Mouse (Mus musculus) kidney, postnatal 36 days (tissue): ENCODE results near the gene Lama1.

Experiments
- DNase-seq, 2 experiments: peaks; one replicate each; pipeline ENCODE4 v3.0.0; 2021 to 2022; ENCODE audit warnings: mixed read lengths in 2 of 2

Lama1 gene

DNA sequence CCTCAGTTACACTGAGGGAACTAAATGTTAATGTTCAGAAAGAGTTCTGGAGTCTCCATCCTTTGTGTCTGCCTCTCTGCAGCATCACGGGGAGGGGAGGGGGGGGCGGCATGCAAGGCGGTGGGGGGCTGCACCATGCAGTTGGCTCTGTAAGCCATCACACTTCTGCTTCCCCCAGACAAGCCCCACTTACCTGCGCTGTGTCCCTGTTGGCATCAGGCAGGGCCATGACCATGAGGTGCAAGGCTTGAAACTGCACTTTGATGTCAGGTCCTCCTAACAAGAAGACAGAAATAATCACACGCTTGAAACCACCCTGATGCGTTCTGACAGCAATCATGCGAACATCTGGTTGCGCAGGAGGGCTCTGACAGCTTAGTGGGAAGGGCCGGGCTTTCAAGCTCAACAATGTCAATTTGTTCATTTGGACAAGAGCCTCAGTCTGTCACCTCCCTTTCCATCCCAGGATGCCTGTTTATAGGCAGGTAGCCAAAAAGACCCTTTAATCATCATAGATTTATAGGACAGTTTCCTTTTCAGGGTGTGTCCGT lies 164.1 kb downstream of the Lama1 start:
- no peak for DNase-seq

DNA sequence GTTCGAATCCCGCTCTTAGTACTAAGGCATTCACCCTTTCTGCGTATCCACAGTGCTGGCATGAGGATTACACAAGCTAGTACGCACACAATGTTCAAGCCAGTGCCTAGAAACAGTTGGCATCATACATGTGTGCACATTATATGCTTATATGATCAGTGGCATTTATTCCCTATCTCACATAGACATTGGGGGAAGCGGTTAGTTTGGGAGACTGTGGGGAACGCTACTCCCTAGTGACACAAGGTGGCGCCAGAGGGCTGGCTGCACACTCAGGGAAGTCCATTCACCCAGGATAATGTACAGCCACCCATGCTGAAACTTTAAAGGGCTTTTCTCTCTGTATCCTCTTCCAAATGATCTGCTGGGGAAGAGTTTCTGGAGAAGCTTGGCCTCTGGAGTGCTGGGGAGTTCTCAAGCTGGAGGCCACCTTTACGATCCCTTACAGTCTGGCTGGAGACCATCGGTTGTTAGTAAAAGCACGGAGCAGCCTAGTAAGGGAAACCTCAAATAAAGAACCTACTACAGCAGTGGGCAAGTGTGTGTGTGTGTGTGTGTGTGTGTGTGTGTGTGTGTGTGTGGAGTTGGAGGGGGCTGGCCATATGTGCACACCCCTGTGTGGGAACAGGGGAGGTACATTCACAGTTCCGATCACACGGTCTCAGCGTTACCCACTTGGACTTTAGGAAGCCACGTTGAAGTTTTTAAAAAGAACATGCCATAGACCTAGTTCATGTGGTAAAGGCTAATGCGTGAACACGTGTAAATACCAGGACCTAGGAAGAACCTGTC lies 164.9 kb downstream of the Lama1 start:
- peak; percentile 48 to 79 for DNase-seq

DNA sequence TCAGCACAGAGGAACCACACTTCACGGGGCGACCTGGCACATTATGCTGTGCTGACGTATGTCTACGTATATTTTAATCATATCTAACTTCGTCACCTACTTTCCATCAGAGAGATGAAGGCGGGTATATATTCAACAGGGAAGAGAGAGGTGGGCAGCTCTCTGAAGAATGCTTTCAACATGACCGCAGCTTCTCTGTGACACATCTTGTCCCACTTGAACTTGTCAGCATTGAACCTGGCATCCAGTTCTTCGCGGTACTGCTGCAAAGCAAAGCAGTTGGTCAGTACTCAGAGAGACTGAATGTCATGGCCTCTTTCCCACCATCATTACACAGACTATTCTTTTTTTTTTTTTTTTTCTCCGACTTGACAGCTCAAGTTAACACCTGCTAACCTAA lies 167.3 kb downstream of the Lama1 start:
- DNase-seq: no peak

GRCm38 (mm10) chr17:67864912-67865311 lies 167.9 kb downstream of the Lama1 start:
- DNase-seq: no peak

DNA sequence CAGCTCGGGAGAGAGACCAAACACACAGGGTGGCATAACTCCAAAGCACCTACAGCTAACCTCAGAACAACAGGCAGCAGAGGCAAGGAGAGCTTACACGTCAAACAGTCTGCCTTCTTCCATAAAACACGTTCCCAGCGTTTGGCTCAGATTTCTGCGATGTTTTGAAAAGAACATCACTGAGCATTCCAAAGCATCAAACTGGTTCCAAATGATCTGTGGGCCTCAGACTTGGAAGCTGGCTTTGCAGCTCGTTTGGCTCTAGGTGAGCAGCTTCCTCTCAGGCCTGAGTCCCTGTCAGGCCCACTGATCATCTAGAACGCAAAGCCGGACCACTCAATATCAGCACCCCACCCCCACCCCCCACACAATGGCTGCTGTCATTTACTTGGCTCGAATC lies 169.0 kb downstream of the Lama1 start:
- DNase-seq: no peak

GRCm38 (mm10) chr17:67866541-67867241 lies 169.6 kb downstream of the Lama1 start:
- DNase-seq: no peak

DNA sequence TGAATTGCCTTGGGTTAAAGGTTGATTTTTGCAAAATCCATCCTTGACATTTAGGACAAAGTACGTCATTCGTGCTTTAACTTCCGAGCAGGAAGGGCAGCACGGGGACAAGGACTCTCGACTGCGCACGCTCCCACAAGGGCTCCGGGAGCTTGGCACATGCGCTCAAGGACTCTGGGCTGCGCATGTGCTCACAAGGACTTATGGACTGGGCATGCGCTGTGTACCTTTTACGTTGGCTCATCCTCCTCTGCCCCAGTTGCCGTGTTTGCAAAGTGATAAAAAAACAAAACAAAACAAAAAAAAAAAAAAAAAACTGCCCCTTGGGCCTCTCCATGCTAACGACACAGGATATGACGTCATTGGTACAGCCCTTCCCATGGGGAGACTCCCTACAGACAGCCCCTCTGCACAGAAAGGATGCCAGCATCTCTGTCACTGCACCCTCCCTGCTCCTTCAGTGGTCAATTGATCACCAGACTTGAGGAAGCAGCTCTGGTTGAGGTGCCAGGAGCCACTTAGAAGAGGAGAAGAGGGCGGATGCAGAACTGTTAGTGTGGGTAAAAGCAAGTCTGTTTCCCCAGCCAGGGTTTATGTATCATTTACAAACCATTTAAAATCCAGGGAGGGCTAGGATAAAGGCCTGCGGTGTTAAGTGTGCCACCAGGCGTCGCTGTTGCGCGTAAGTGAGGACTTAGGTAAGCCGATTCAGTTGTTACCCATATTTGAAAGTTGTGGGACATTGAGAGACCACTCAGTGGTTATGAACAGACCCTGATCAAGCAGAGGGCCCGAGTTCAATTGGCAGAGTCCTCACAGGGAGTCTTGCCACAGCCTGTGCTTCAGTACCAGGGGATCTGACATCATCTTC lies 172.9 kb downstream of the Lama1 start:
- peak; percentile 58 to 90 for DNase-seq
